ENCODE assay signal across 17 mouse cellular contexts in the genomic region with DNA sequence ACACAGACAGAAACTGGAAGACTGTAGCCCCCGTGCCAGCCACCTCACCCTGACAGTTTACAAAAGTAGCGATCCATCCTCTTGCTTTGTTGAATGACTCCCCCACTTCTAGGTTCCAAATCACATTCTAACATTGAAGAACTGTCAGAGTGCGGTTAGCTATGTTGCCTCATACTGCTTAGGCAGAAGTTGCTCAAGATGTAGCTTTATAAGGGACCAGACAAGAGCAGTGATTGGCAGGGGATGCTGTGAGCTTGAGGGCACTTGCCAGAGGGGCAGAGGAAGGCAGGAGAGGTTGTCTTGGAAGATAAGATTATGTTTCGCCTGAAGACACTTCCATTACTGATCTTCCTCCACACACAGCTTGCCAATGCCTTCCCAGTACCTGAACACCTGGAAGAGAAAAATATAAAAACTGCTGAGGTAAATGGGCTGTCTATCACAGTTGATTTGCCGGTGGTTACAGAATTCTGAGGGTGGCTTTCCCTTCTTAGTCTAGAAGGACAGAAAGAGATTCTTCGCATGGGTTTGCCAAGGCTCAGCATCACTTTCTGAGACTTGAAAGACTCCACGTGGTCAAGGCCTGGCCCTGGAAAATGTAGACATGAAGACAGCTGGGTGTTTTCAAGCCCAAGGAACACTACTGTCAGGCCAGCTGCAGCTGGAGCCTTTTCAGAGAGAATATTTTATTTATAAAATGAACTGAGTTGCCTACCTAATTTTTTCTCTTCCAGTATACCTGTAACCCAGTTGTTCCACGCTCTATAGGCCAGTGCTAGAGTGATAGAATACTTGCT. TPM values are rescaled to one million over a fixed set of nuclear protein-coding genes. Genes with fewer than 3 reads are reported as not detected.
DNase-seq lines count a peak whose midpoint lies in the region; ATAC-seq and TF ChIP-seq lines count a peak whose summit lies in the region.
"Had no signal": no experiment of that assay in that cellular context is flagged by ENCODE, and none has a peak within 500 bp of the region (broad histone marks: within the 10 kb centered on the region; RNA-seq: fewer than 3 reads in every experiment).

Gene Mmp8 (plus strand): TSS at position 236 of the 797 bp plus-strand sequence.

- H3K9ac ChIP-seq in lung, embryonic 14.5 days = no peak within 1 kb of the TSS
- no peak within 1 kb of the TSS for H3K9ac ChIP-seq in stomach, embryonic 16.5 days (ENCODE audit: low read length)
- H3K9ac ChIP-seq: liver, embryonic 14.5 days; midbrain, embryonic 15.5 days had no signal

- no peak within 1 kb of the TSS for H3K4me2 ChIP-seq in lung, embryonic 14.5 days
- H3K4me2 ChIP-seq in stomach, embryonic 16.5 days (ENCODE audit: low read depth, low read length) = no peak within 1 kb of the TSS
- H3K4me2 ChIP-seq: midbrain, embryonic 15.5 days had no signal

- peaks cover 5% of the 10 kb centered on the region; the same call in 1 of the 2 replicates for H3K4me1 ChIP-seq in lung, embryonic 14.5 days (ENCODE audit: insufficient read depth)
- H3K4me1 ChIP-seq in stomach, embryonic 16.5 days (ENCODE audit: control insufficient read depth, insufficient read depth, low read length) = 0 out of 2 replicates have a peak, but pooled peaks cover 2% of the 10 kb centered on the region
- H3K4me1 ChIP-seq in midbrain, embryonic 10.5 days = 0 out of 2 replicates have a peak, but pooled peaks cover 6% of the 10 kb centered on the region
- H3K4me1 ChIP-seq: hindbrain, embryonic 10.5 days; midbrain, embryonic 15.5 days had no signal

- H3K4me3 ChIP-seq in lung, embryonic 14.5 days (ENCODE audit: low read depth, low read length) = no peak within 1 kb of the TSS
- no peak within 1 kb of the TSS for H3K4me3 ChIP-seq in stomach, embryonic 16.5 days (replicated peaks; ENCODE audit: low read length)
- H3K4me3 ChIP-seq in midbrain, embryonic 10.5 days = no peak within 1 kb of the TSS
- H3K4me3 ChIP-seq: hindbrain, embryonic 10.5 days; midbrain, embryonic 15.5 days had no signal

- no peaks in the 10 kb centered on the region for H3K36me3 ChIP-seq in lung, embryonic 14.5 days (ENCODE audit: insufficient read depth)
- no peaks in the 10 kb centered on the region for H3K36me3 ChIP-seq in stomach, embryonic 16.5 days (ENCODE audit: control insufficient read depth, insufficient read depth, low read length)
- no peaks in the 10 kb centered on the region for H3K36me3 ChIP-seq in midbrain, embryonic 10.5 days
- H3K36me3 ChIP-seq: hindbrain, embryonic 10.5 days; midbrain, embryonic 15.5 days had no signal

- WGBS in lung, embryonic 14.5 days = 54% methylated on average over 8 of the region's 8 CpGs
- 64% methylated on average over 8 of the region's 8 CpGs for WGBS in stomach, embryonic 16.5 days
- WGBS in midbrain, embryonic 10.5 days = 86% methylated on average over 8 of the region's 8 CpGs

- DNase-seq in lung, embryonic 14.5 days = peak; percentile 79
- no peak for DNase-seq in lung, postnatal 14 days
- DNase-seq in lung, postnatal 25 days (ENCODE audit: low spot score) = peak; percentile 41
- no peak for DNase-seq in midbrain, embryonic 10.5 days (ENCODE audit: low spot score)
- DNase-seq: adrenal gland, postnatal 25 days; cerebellum, postnatal 10 days; kidney, postnatal 25 days; thymus, adult 18-20 months had no signal

- H3K27me3 ChIP-seq in lung, embryonic 14.5 days (ENCODE audit: insufficient read depth, low read length) = no peaks in the 10 kb centered on the region
- no peaks in the 10 kb centered on the region for H3K27me3 ChIP-seq in stomach, embryonic 16.5 days (ENCODE audit: control insufficient read depth, insufficient read depth, low read length)
- H3K27me3 ChIP-seq in midbrain, embryonic 10.5 days (ENCODE audit: low read depth, poor library complexity, severe bottlenecking) = no peaks in the 10 kb centered on the region
- H3K27me3 ChIP-seq: CH12.LX; midbrain, embryonic 15.5 days had no signal

- peak; percentile 88 for ATAC-seq in lung, embryonic 14.5 days (ENCODE audit: insufficient read depth)
- no peak for ATAC-seq in erythroblast, adult 5-6 weeks (replicated peaks; ENCODE audit: low FRiP score, poor library complexity, severe bottlenecking)
- peak; percentile 44; the same call in 1 of the 2 replicates for ATAC-seq in stomach, embryonic 16.5 days (ENCODE audit: insufficient read depth, low FRiP score)
- ATAC-seq in inflammation-experienced regulatory T-cells, adult 6 months = no peak
- ATAC-seq: midbrain, embryonic 15.5 days had no signal

- H3K27ac ChIP-seq in lung, embryonic 14.5 days (ENCODE audit: low read depth) = no peak within 1 kb of the TSS
- no peak within 1 kb of the TSS for H3K27ac ChIP-seq in stomach, embryonic 16.5 days (ENCODE audit: low read length)
- H3K27ac ChIP-seq in midbrain, embryonic 10.5 days (replicated peaks) = no peak within 1 kb of the TSS
- H3K27ac ChIP-seq: hindbrain, embryonic 10.5 days; liver, embryonic 14.5 days; midbrain, embryonic 15.5 days had no signal

- TF ChIP-seq CTCF in lung, embryonic 14.5 days (IDR thresholded peaks at IDR 0.05; ENCODE audit: low read depth) = no peak

- no peaks in the 10 kb centered on the region for H3K9me3 ChIP-seq in lung, embryonic 14.5 days (ENCODE audit: low read depth, low read length)
- no peaks in the 10 kb centered on the region for H3K9me3 ChIP-seq in stomach, embryonic 16.5 days (replicated peaks; ENCODE audit: control insufficient read depth, low read length)
- H3K9me3 ChIP-seq in midbrain, embryonic 10.5 days (replicated peaks) = no peaks in the 10 kb centered on the region
- H3K9me3 ChIP-seq: hindbrain, embryonic 10.5 days; midbrain, embryonic 15.5 days had no signal

RNA-seq across cellular contexts. Expression of gene Mmp8, which starts in this region (rescaled TPM):
- polyA plus RNA-seq in lung, embryonic 14.5 days (2014; fragmentation: Nextera tagmentation; extraction: Ambion mirVana) = 0.24 and 0.69 TPM in 2 replicates
- total RNA-seq in erythroblast, adult 5-6 weeks (2015; ENCODE audit: low replicate concordance) = 86.5 and 105 TPM in 2 replicates
- total RNA-seq in erythroblast, adult 5-6 weeks (2017; ENCODE audit: low replicate concordance) = 75.7 and 88.3 TPM in 2 replicates
- 9.3 and 12.9 TPM in 2 replicates for polyA plus RNA-seq in stomach, embryonic 16.5 days (2015; fragmentation: Nextera tagmentation; extraction: Ambion mirVana)
- not detected in 2 replicates for polyA plus RNA-seq in midbrain, embryonic 10.5 days (2016; fragmentation: Nextera tagmentation; extraction: Ambion mirVana)
- polyA plus RNA-seq in inflammation-experienced regulatory T-cells, adult 6 months (2017; shearing (Covaris generic)) = not detected
- total RNA-seq: CH12.LX; layer of hippocampus, postnatal 14 days; left cerebral cortex, postnatal 36 days had no signal

Comparison
In these comparisons a context has a peak if more than half of its experiments do, and no peak if none do; other contexts are left out.
1. Peak in DNase-seq and ATAC-seq in lung, embryonic 14.5 days; RNA of the gene not detected or under 1 TPM.